Mouse (Mus musculus): Measurements from ENCODE around the gene Oard1. TPM values are rescaled to one million over a fixed set of nuclear protein-coding genes. Genes with fewer than 3 reads are reported as not detected.

The Oard1 gene
- total RNA-seq (2023) = 23.9 TPM

GRCm38 (mm10) chr17:48409380-48410298, at the start of gene Oard1, which contains the start of gene Nfya:
Oard1 (plus strand) TSS chr17:48410014.
Nfya (minus strand) TSS chr17:48409906.

GRCm38 (mm10) chr17:48432158-48432980, 22.6 kb downstream of the Oard1 start, which contains the start of gene Apobec2:
Apobec2 (minus strand) TSS chr17:48432930.

GRCm38 (mm10) chr17:48451353-48451675, 41.5 kb downstream of the Oard1 start, which contains the start of gene Tspo2:
Tspo2 (minus strand) TSS chr17:48451522.

GRCm38 (mm10) chr17:48454688-48455087, 44.9 kb downstream of the Oard1 start, which contains the start of gene Unc5cl:
Unc5cl (plus strand) TSS chr17:48454901.

Other genes starting within 250 kb of the Oard1 start
- gene A530064D06Rik, start 242.7 kb upstream of the Oard1 start, total RNA-seq (2023) = 0.73 TPM
- gene Trem1, start 177.2 kb upstream of the Oard1 start, total RNA-seq (2023) = 1.5 TPM
- not detected for gene Trem3, start 162.2 kb upstream of the Oard1 start, total RNA-seq (2023)
- gene Treml4, start 145.7 kb upstream of the Oard1 start, total RNA-seq (2023) = 4.2 TPM
- gene Treml2, start 110.5 kb upstream of the Oard1 start, total RNA-seq (2023) = 87.7 TPM
- 4.7 TPM for gene B430306N03Rik, start 93.9 kb upstream of the Oard1 start, total RNA-seq (2023)
- 0.56 TPM for gene Trem2, start 63.6 kb upstream of the Oard1 start, total RNA-seq (2023)
- gene Treml1, start 50.1 kb upstream of the Oard1 start, total RNA-seq (2023) = 1.2 TPM
- gene Nfya, start 108 bp upstream of the Oard1 start, total RNA-seq (2023) = 70.0 TPM
- 0.53 TPM for gene Apobec2, start 22.9 kb downstream of the Oard1 start, total RNA-seq (2023)
- 1.4 TPM for gene Tspo2, start 41.5 kb downstream of the Oard1 start, total RNA-seq (2023)
- 12.7 TPM for gene Unc5cl, start 44.9 kb downstream of the Oard1 start, total RNA-seq (2023)